Mouse (Mus musculus) lung, embryonic 14.5 days (tissue): ENCODE data around the gene Ube2q1. TPM values are rescaled to one million over a fixed set of nuclear protein-coding genes. Genes with fewer than 3 reads are reported as not detected.

Experiments used
- ATAC-seq: fragments of 200-750 bp; cut with Nextera tagmentation; 2 replicates; pipeline ENCODE4 v1.8.0; 2017; ENCODE audit warnings: mild to moderate bottlenecking, moderate TSS enrichment, moderate library complexity; ENCODE audit not compliant: insufficient read depth
- DNase-seq: peaks from one replicate; pipeline ENCODE4 v3.0.0-alpha.2; 2015
- H3K27ac ChIP-seq: fragments of 300-500 bp; sonication (generic); 2 replicates; pipeline ENCODE4 v1.5.1; 2014; ENCODE audit warnings: low read depth, mild to moderate bottlenecking, moderate library complexity
- H3K27me3 ChIP-seq: fragments of 300-500 bp; sonication (generic); 2 replicates; pipeline ENCODE4 v1.6.1; 2014; ENCODE audit warnings: low read length, control low read depth; ENCODE audit not compliant: insufficient read depth
- H3K36me3 ChIP-seq: fragments of 300-500 bp; sonication (generic); 2 replicates; pipeline ENCODE4 v1.6.1; 2014; ENCODE audit warnings: control low read depth; ENCODE audit not compliant: insufficient read depth
- H3K4me1 ChIP-seq: fragments of 300-500 bp; sonication (generic); 2 replicates; pipeline ENCODE4 v1.6.1; 2014; ENCODE audit warnings: antibody characterized with exemption, control low read depth; ENCODE audit not compliant: insufficient read depth
- H3K4me2 ChIP-seq: fragments of 300-500 bp; sonication (generic); 2 replicates; pipeline ENCODE4 v1.6.1; 2014; ENCODE audit warnings: mild to moderate bottlenecking
- H3K4me3 ChIP-seq: fragments of 300-500 bp; sonication (generic); 2 replicates; pipeline ENCODE4 v1.5.1; 2014; ENCODE audit warnings: low read depth, low read length
- H3K9ac ChIP-seq: fragments of 300-500 bp; sonication (generic); 2 replicates; pipeline ENCODE4 v1.6.1; 2014
- H3K9me3 ChIP-seq: fragments of 300-500 bp; sonication (generic); 2 replicates; pipeline ENCODE4 v1.6.1; 2016; ENCODE audit warnings: low read depth, low read length, control low read depth
- CTCF ChIP-seq: IDR thresholded peaks from 2 replicates; pipeline ENCODE4 v1.5.1; 2016; ENCODE audit warnings: antibody characterized with exemption, low read depth
- WGBS: fragments of 180-500 bp; shearing (Covaris S2); extraction: QIAGEN DNeasy Blood & Tissue Kit; methylation state at CpG from one replicate; pipeline ENCODE4 v1.1.7; 2014; 5-methylcytosine and 5-hydroxymethylcytosine counted together
- polyA plus RNA-seq: library from polyadenylated mRNA; unstranded; fragments of >200 nt; fragmentation: Nextera tagmentation; extraction: Ambion mirVana; gene quantifications from 2 replicates; pipeline ENCODE4 v1.2.1, GENCODE M21; 2014

The Ube2q1 gene
- polyA plus RNA-seq, 1 experiment from 2014 or later, result 22.8 TPM

- WGBS, result 9% methylated on average over 1 of the region's 1 CpGs
- TF ChIP-seq CTCF, result no peak
- no peak overlapping the region for H3K27ac ChIP-seq
- ATAC-seq (peak; percentile 56; the same call in 1 of the 2 replicates), DNase-seq (peak; percentile 63)
- no peaks in the 10 kb centered on the region for H3K9me3 ChIP-seq
- H3K9ac ChIP-seq, result no peak overlapping the region
- H3K4me1 ChIP-seq, result no peaks in the 10 kb centered on the region
- no peak overlapping the region for H3K4me3 ChIP-seq
- H3K36me3 ChIP-seq, result peaks cover 40% of the 10 kb centered on the region
- H3K4me2 ChIP-seq, result no peak overlapping the region
- H3K27me3 ChIP-seq, result no peaks in the 10 kb centered on the region
Measured at GRCm38 (mm10) chr3:89752307-89752706, 21.1 kb upstream of the Ube2q1 start.

- Histone ChIP-seq H3K4me2 (no peak overlapping the region), H3K27ac (no peak overlapping the region), H3K4me1 (no peaks in the 10 kb centered on the region), H3K4me3 (no peak overlapping the region), H3K9ac (no peak overlapping the region), H3K27me3 (no peaks in the 10 kb centered on the region), H3K36me3 (peaks cover 17% of the 10 kb centered on the region), H3K9me3 (no peaks in the 10 kb centered on the region)
- 64% methylated on average over 6 of the region's 6 CpGs for WGBS
- no peak for TF ChIP-seq CTCF
- no peak for ATAC-seq
- no peak for DNase-seq
Measured at GRCm38 (mm10) chr3:89755283-89755682, 18.1 kb upstream of the Ube2q1 start.

GRCm38 (mm10) chr3:89757851-89758250, 15.6 kb upstream of the Ube2q1 start:
- ATAC-seq, result no peak
- Histone ChIP-seq H3K4me3 (no peak overlapping the region), H3K9me3 (no peaks in the 10 kb centered on the region), H3K4me2 (no peak overlapping the region), H3K36me3 (no peaks in the 10 kb centered on the region), H3K27ac (no peak overlapping the region), H3K9ac (no peak overlapping the region), H3K27me3 (no peaks in the 10 kb centered on the region), H3K4me1 (no peaks in the 10 kb centered on the region)
- no peak for DNase-seq
- TF ChIP-seq CTCF, result no peak
- WGBS, result 79% methylated on average over 2 of the region's 2 CpGs

- no peak overlapping the region for H3K4me2 ChIP-seq
- WGBS, result 67% methylated on average over 3 of the region's 3 CpGs
- no peaks in the 10 kb centered on the region for H3K36me3 ChIP-seq
- no peak for TF ChIP-seq CTCF
- no peak overlapping the region for H3K9ac ChIP-seq
- no peaks in the 10 kb centered on the region for H3K9me3 ChIP-seq
- H3K4me1 ChIP-seq, result 0 out of 2 replicates have a peak, but pooled peaks cover 4% of the 10 kb centered on the region
- no peak overlapping the region for H3K4me3 ChIP-seq
- DNase-seq, result no peak
- H3K27me3 ChIP-seq, result 0 out of 2 replicates have a peak, but pooled peaks cover 8% of the 10 kb centered on the region
- no peak for ATAC-seq
- no peak overlapping the region for H3K27ac ChIP-seq
Measured at GRCm38 (mm10) chr3:89759786-89760185, 13.6 kb upstream of the Ube2q1 start.

- Histone ChIP-seq H3K9me3 (no peaks in the 10 kb centered on the region), H3K27ac (no peak within 1 kb of the TSS), H3K4me2 (peak within 1 kb of the TSS; percentile 37), H3K36me3 (no peaks in the 10 kb centered on the region), H3K27me3 (0 out of 2 replicates have a peak, but pooled peaks cover 8% of the 10 kb centered on the region), H3K9ac (no peak within 1 kb of the TSS), H3K4me3 (no peak within 1 kb of the TSS), H3K4me1 (0 out of 2 replicates have a peak, but pooled peaks cover 4% of the 10 kb centered on the region)
- WGBS, result under 1% methylated on average over 36 of the region's 36 CpGs
- ATAC-seq (peak; percentile 95), DNase-seq (peak; percentile 94)
- no peak for TF ChIP-seq CTCF
Measured at GRCm38 (mm10) chr3:89764119-89764724, 9.2 kb upstream of the Ube2q1 start, which contains the start of gene Chrnb2. Gene Chrnb2, minus strand, starts transcription at chr3:89764632.

- 60% methylated on average over 7 of the region's 7 CpGs for WGBS
- Histone ChIP-seq H3K36me3 (no peaks in the 10 kb centered on the region), H3K27ac (no peak overlapping the region), H3K4me3 (no peak overlapping the region), H3K4me1 (0 out of 2 replicates have a peak, but pooled peaks cover 2% of the 10 kb centered on the region), H3K27me3 (0 out of 2 replicates have a peak, but pooled peaks cover 2% of the 10 kb centered on the region), H3K9ac (no peak overlapping the region), H3K9me3 (no peaks in the 10 kb centered on the region), H3K4me2 (no peak overlapping the region)
- ATAC-seq, result no peak
- DNase-seq, result no peak
- no peak for TF ChIP-seq CTCF
Measured at GRCm38 (mm10) chr3:89769584-89769983, 3.8 kb upstream of the Ube2q1 start.

GRCm38 (mm10) chr3:89770425-89771002, 2.9 kb upstream of the Ube2q1 start:
- no peak for TF ChIP-seq CTCF
- H3K27ac ChIP-seq, result no peak overlapping the region
- no peak for DNase-seq
- H3K36me3 ChIP-seq, result peaks cover 3% of the 10 kb centered on the region
- no peak overlapping the region for H3K9ac ChIP-seq
- H3K27me3 ChIP-seq, result no peaks in the 10 kb centered on the region
- no peak overlapping the region for H3K4me3 ChIP-seq
- H3K4me1 ChIP-seq, result 0 out of 2 replicates have a peak, but pooled peaks cover 6% of the 10 kb centered on the region
- no peaks in the 10 kb centered on the region for H3K9me3 ChIP-seq
- 19% methylated on average over 2 of the region's 2 CpGs for WGBS
- no peak overlapping the region for H3K4me2 ChIP-seq
- no peak for ATAC-seq
